Mouse (Mus musculus) hindbrain, embryonic 14.5 days (tissue): Measurements from ENCODE around the gene Ehd4. TPM values are rescaled to one million over a fixed set of nuclear protein-coding genes. Genes with fewer than 3 reads are reported as not detected.

Experiments
- ATAC-seq: fragments of 200-750 bp; cut with Nextera tagmentation; 2 replicates; pipeline ENCODE4 v1.8.0; 2017; ENCODE audit warnings: moderate number of reproducible peaks, mild to moderate bottlenecking, moderate TSS enrichment, moderate library complexity; ENCODE audit not compliant: low FRiP score
- DNase-seq: peaks from one replicate; pipeline ENCODE4 v3.0.0-alpha.2; 2015; ENCODE audit warnings: low spot score
- H3K27ac ChIP-seq: fragments of 300-500 bp; sonication (generic); 2 replicates; pipeline ENCODE4 v1.5.1; 2014; ENCODE audit warnings: mild to moderate bottlenecking, moderate library complexity
- H3K27me3 ChIP-seq: fragments of 300-500 bp; sonication (generic); 2 replicates; pipeline ENCODE4 v1.6.1; 2014; ENCODE audit warnings: mild to moderate bottlenecking, low read length, mixed read lengths; ENCODE audit not compliant: control insufficient read depth, insufficient read depth
- H3K36me3 ChIP-seq: fragments of 300-500 bp; sonication (generic); replicated peaks from 2 replicates; pipeline ENCODE4 v1.6.1; 2014; ENCODE audit not compliant: control insufficient read depth, insufficient read depth
- H3K4me1 ChIP-seq: fragments of 300-500 bp; sonication (generic); replicated peaks from 2 replicates; pipeline ENCODE4 v1.6.1; 2014; ENCODE audit warnings: antibody characterized with exemption, low read length, mixed read lengths; ENCODE audit not compliant: control insufficient read depth, insufficient read depth
- H3K4me2 ChIP-seq: fragments of 300-500 bp; sonication (generic); replicated peaks from 2 replicates; pipeline ENCODE4 v1.6.1; 2014; ENCODE audit warnings: mild to moderate bottlenecking, moderate library complexity
- H3K4me3 ChIP-seq: fragments of 300-500 bp; sonication (generic); replicated peaks from 2 replicates; pipeline ENCODE4 v1.5.1; 2014; ENCODE audit warnings: mild to moderate bottlenecking, low read length
- H3K9ac ChIP-seq: fragments of 300-500 bp; sonication (generic); 2 replicates; pipeline ENCODE4 v1.6.1; 2014
- H3K9me3 ChIP-seq: fragments of 300-500 bp; sonication (generic); 2 replicates; pipeline ENCODE4 v1.6.1; 2016; ENCODE audit warnings: low read length; ENCODE audit not compliant: control insufficient read depth
- WGBS: fragments of 180-500 bp; shearing (Covaris S2); extraction: QIAGEN DNeasy Blood & Tissue Kit; methylation state at CpG from one replicate; pipeline ENCODE4 v1.1.7; 2014; 5-methylcytosine and 5-hydroxymethylcytosine counted together
- polyA plus RNA-seq: library from polyadenylated mRNA; unstranded; fragments of >200 nt; fragmentation: Nextera tagmentation; extraction: Ambion mirVana; gene quantifications from 2 replicates; pipeline ENCODE4 v1.2.1, GENCODE M21; 2014

Gene Ehd4
- polyA plus RNA-seq, 1 experiment from 2014 or later: 13.9 TPM

GRCm38 (mm10) chr2:120170726-120171125 lies 16.3 kb upstream of the Ehd4 start:
- H3K36me3 ChIP-seq: no peaks in the 10 kb centered on the region
- DNase-seq (peak; percentile 43), ATAC-seq (no peak)
- no peaks in the 10 kb centered on the region for H3K9me3 ChIP-seq
- H3K4me1 ChIP-seq: no peaks in the 10 kb centered on the region
- no peak overlapping the region for H3K9ac ChIP-seq
- no peak overlapping the region for H3K4me3 ChIP-seq
- WGBS: 56% methylated on average over 1 of the region's 1 CpGs
- no peaks in the 10 kb centered on the region for H3K27me3 ChIP-seq
- H3K4me2 ChIP-seq: no peak overlapping the region
- no peak overlapping the region for H3K27ac ChIP-seq

- Histone ChIP-seq H3K9me3 (no peaks in the 10 kb centered on the region), H3K36me3 (no peaks in the 10 kb centered on the region), H3K4me3 (no peak overlapping the region), H3K27ac (no peak overlapping the region), H3K4me1 (no peaks in the 10 kb centered on the region), H3K9ac (no peak overlapping the region), H3K27me3 (no peaks in the 10 kb centered on the region), H3K4me2 (no peak overlapping the region)
- ATAC-seq: no peak
- 93% methylated on average over 3 of the region's 3 CpGs for WGBS
- DNase-seq: no peak
Observed at GRCm38 (mm10) chr2:120169382-120169781, 15.0 kb upstream of the Ehd4 start.

- H3K9me3 ChIP-seq: no peaks in the 10 kb centered on the region
- no peak overlapping the region for H3K4me2 ChIP-seq
- H3K4me3 ChIP-seq: no peak overlapping the region
- WGBS: 89% methylated on average over 8 of the region's 8 CpGs
- H3K27ac ChIP-seq: no peak overlapping the region
- no peak overlapping the region for H3K9ac ChIP-seq
- no peaks in the 10 kb centered on the region for H3K4me1 ChIP-seq
- no peaks in the 10 kb centered on the region for H3K27me3 ChIP-seq
- no peak for DNase-seq
- ATAC-seq: no peak
- no peaks in the 10 kb centered on the region for H3K36me3 ChIP-seq
Observed at GRCm38 (mm10) chr2:120167763-120168162, 13.4 kb upstream of the Ehd4 start.

- ATAC-seq (no peak), DNase-seq (no peak)
- Histone ChIP-seq H3K27me3 (no peaks in the 10 kb centered on the region), H3K9me3 (no peaks in the 10 kb centered on the region), H3K4me1 (no peaks in the 10 kb centered on the region), H3K9ac (no peak overlapping the region), H3K4me2 (no peak overlapping the region), H3K36me3 (no peaks in the 10 kb centered on the region), H3K27ac (no peak overlapping the region), H3K4me3 (no peak overlapping the region)
- 81% methylated on average over 10 of the region's 10 CpGs for WGBS
Observed at GRCm38 (mm10) chr2:120165474-120165873, 11.1 kb upstream of the Ehd4 start.

- H3K4me3 ChIP-seq: no peak overlapping the region
- no peaks in the 10 kb centered on the region for H3K4me1 ChIP-seq
- no peaks in the 10 kb centered on the region for H3K27me3 ChIP-seq
- no peaks in the 10 kb centered on the region for H3K9me3 ChIP-seq
- H3K36me3 ChIP-seq: no peaks in the 10 kb centered on the region
- H3K27ac ChIP-seq: no peak overlapping the region
- DNase-seq: no peak
- H3K4me2 ChIP-seq: no peak overlapping the region
- ATAC-seq: no peak
- H3K9ac ChIP-seq: no peak overlapping the region
- WGBS: 93% methylated on average over 2 of the region's 2 CpGs
Observed at GRCm38 (mm10) chr2:120159434-120159833, 5.0 kb upstream of the Ehd4 start.

- WGBS: 34% methylated on average over 1 of the region's 1 CpGs
Observed at GRCm38 (mm10) chr2:120158846-120159245, 4.4 kb upstream of the Ehd4 start.

GRCm38 (mm10) chr2:120158016-120158415 lies 3.6 kb upstream of the Ehd4 start:
- ATAC-seq (no peak), DNase-seq (no peak)
- Histone ChIP-seq H3K9ac (no peak overlapping the region), H3K36me3 (no peaks in the 10 kb centered on the region), H3K9me3 (no peaks in the 10 kb centered on the region), H3K4me1 (no peaks in the 10 kb centered on the region), H3K27ac (no peak overlapping the region), H3K4me2 (no peak overlapping the region), H3K4me3 (no peak overlapping the region), H3K27me3 (no peaks in the 10 kb centered on the region)
- WGBS: 60% methylated on average over 5 of the region's 5 CpGs

More at GRCm38 (mm10) chr2:120158846-120159245, 4.4 kb upstream of the Ehd4 start:
- H3K4me1 ChIP-seq: no peaks in the 10 kb centered on the region
- H3K4me2 ChIP-seq: no peak overlapping the region
- ATAC-seq (no peak), DNase-seq (no peak)
- no peaks in the 10 kb centered on the region for H3K36me3 ChIP-seq
- H3K9ac ChIP-seq: no peak overlapping the region
- H3K27ac ChIP-seq: no peak overlapping the region
- H3K27me3 ChIP-seq: no peaks in the 10 kb centered on the region
- H3K9me3 ChIP-seq: no peaks in the 10 kb centered on the region
- H3K4me3 ChIP-seq: no peak overlapping the region

- DNase-seq (no peak), ATAC-seq (no peak)
- H3K27me3 ChIP-seq: no peaks in the 10 kb centered on the region
- H3K27ac ChIP-seq: no peak overlapping the region
- H3K4me2 ChIP-seq: no peak overlapping the region
- WGBS: 76% methylated on average over 2 of the region's 2 CpGs
- no peak overlapping the region for H3K4me3 ChIP-seq
- no peaks in the 10 kb centered on the region for H3K4me1 ChIP-seq
- H3K36me3 ChIP-seq: no peaks in the 10 kb centered on the region
- no peaks in the 10 kb centered on the region for H3K9me3 ChIP-seq
- H3K9ac ChIP-seq: no peak overlapping the region
Observed at GRCm38 (mm10) chr2:120157606-120158005, 3.2 kb upstream of the Ehd4 start.

GRCm38 (mm10) chr2:120153586-120154360 lies 633 bp downstream of the Ehd4 start:
- Histone ChIP-seq H3K4me2 (peak overlapping the region; percentile 64), H3K4me3 (peak overlapping the region; percentile 59), H3K36me3 (no peaks in the 10 kb centered on the region), H3K9ac (peak overlapping the region; percentile 60), H3K9me3 (no peaks in the 10 kb centered on the region), H3K27ac (no peak overlapping the region), H3K27me3 (no peaks in the 10 kb centered on the region), H3K4me1 (no peaks in the 10 kb centered on the region)
- no peak for DNase-seq
- no peak for ATAC-seq
- 4% methylated on average over 38 of the region's 38 CpGs for WGBS

- H3K9ac ChIP-seq: no peak overlapping the region
- DNase-seq: no peak
- H3K4me1 ChIP-seq: no peaks in the 10 kb centered on the region
- H3K27me3 ChIP-seq: no peaks in the 10 kb centered on the region
- no peak overlapping the region for H3K4me2 ChIP-seq
- no peak for ATAC-seq
- no peak overlapping the region for H3K4me3 ChIP-seq
- no peaks in the 10 kb centered on the region for H3K9me3 ChIP-seq
- H3K36me3 ChIP-seq: no peaks in the 10 kb centered on the region
- 92% methylated on average over 3 of the region's 3 CpGs for WGBS
- H3K27ac ChIP-seq: no peak overlapping the region
Observed at GRCm38 (mm10) chr2:120150571-120150970, 3.8 kb downstream of the Ehd4 start.
